Mouse (Mus musculus) lung, postnatal 0 days (tissue): ENCODE measurements around the gene Phactr1. TPM values are rescaled to one million over a fixed set of nuclear protein-coding genes. Genes with fewer than 3 reads are reported as not detected.

Experiments used
- ATAC-seq: fragments of 200-750 bp; cut with Nextera tagmentation; 2 replicates; pipeline ENCODE4 v1.8.0; 2017; ENCODE audit warnings: moderate library complexity
- DNase-seq: peaks from one replicate; pipeline ENCODE4 v3.0.0-alpha.2; 2016; ENCODE audit warnings: low spot score
- H3K27ac ChIP-seq: fragments of 300-500 bp; sonication (generic); 2 replicates; pipeline ENCODE4 v1.5.1; 2014; ENCODE audit warnings: antibody characterized with exemption, mild to moderate bottlenecking, low read length, mixed read lengths
- H3K27me3 ChIP-seq: fragments of 300-500 bp; sonication (generic); replicated peaks from 2 replicates; pipeline ENCODE4 v1.6.1; 2014; ENCODE audit warnings: low read length, mixed read lengths; ENCODE audit not compliant: insufficient read depth
- H3K36me3 ChIP-seq: fragments of 300-500 bp; sonication (generic); 2 replicates; pipeline ENCODE4 v1.6.1; 2014; ENCODE audit warnings: low read length, mixed read lengths; ENCODE audit not compliant: insufficient read depth
- H3K4me1 ChIP-seq: fragments of 300-500 bp; sonication (generic); 2 replicates; pipeline ENCODE4 v1.6.1; 2014; ENCODE audit warnings: antibody characterized with exemption, low read depth, low read length, mixed read lengths; ENCODE audit not compliant: insufficient read depth
- H3K4me2 ChIP-seq: fragments of 300-500 bp; sonication (generic); replicated peaks from 2 replicates; pipeline ENCODE4 v1.6.1; 2014; ENCODE audit warnings: low read depth, mild to moderate bottlenecking, low read length, moderate library complexity, mixed read lengths
- H3K4me3 ChIP-seq: fragments of 300-500 bp; sonication (generic); 2 replicates; pipeline ENCODE4 v1.5.1; 2014; ENCODE audit warnings: low read depth, low read length
- H3K9ac ChIP-seq: fragments of 300-500 bp; sonication (generic); replicated peaks from 2 replicates; pipeline ENCODE4 v1.6.1; 2014; ENCODE audit warnings: low read depth, mild to moderate bottlenecking
- H3K9me3 ChIP-seq: fragments of 300-500 bp; sonication (generic); 2 replicates; pipeline ENCODE4 v1.6.1; 2016; ENCODE audit warnings: low read length, mixed read lengths
- CTCF ChIP-seq: IDR thresholded peaks from 2 replicates; pipeline ENCODE4 v1.5.1; 2016; ENCODE audit warnings: antibody characterized with exemption, mild to moderate bottlenecking
- EP300 ChIP-seq: IDR thresholded peaks from 2 replicates; pipeline ENCODE4 v1.6.1; 2016; ENCODE audit warnings: antibody characterized with exemption, mild to moderate bottlenecking, control low read depth
- WGBS: fragments of 180-500 bp; shearing (Covaris S2); extraction: QIAGEN DNeasy Blood & Tissue Kit; methylation state at CpG from one replicate; pipeline ENCODE4 v1.1.7; 2014; 5-methylcytosine and 5-hydroxymethylcytosine counted together
- polyA plus RNA-seq: library from polyadenylated mRNA; unstranded; fragments of >200 nt; fragmentation: Nextera tagmentation; extraction: Ambion mirVana; gene quantifications from 2 replicates; pipeline ENCODE4 v1.2.1, GENCODE M21; 2015

Phactr1 gene
- polyA plus RNA-seq, 1 experiment from 2014 or later: 31.4 TPM

GRCm38 (mm10) chr13:43131741-43132191, 451.3 kb downstream of the Phactr1 start:
- no peak for TF ChIP-seq CTCF
- no peak; the same call in 1 of the 2 replicates for TF ChIP-seq EP300
- DNase-seq: peak; percentile 80
- Histone ChIP-seq H3K36me3 (no peaks in the 10 kb centered on the region), H3K4me3 (no peak overlapping the region), H3K9ac (no peak overlapping the region), H3K9me3 (no peaks in the 10 kb centered on the region), H3K27me3 (no peaks in the 10 kb centered on the region), H3K27ac (peak overlapping the region; percentile 80), H3K4me1 (no peaks in the 10 kb centered on the region; the same call in 1 of the 2 replicates), H3K4me2 (no peak overlapping the region)
- peak; percentile 78 for ATAC-seq
- WGBS: 37% methylated on average over 10 of the region's 10 CpGs

GRCm38 (mm10) chr13:43132859-43133258, 452.4 kb downstream of the Phactr1 start:
- Histone ChIP-seq H3K9ac (no peak overlapping the region), H3K9me3 (no peaks in the 10 kb centered on the region), H3K4me3 (no peak overlapping the region), H3K36me3 (no peaks in the 10 kb centered on the region), H3K4me1 (no peaks in the 10 kb centered on the region; the same call in 1 of the 2 replicates), H3K27ac (no peak overlapping the region), H3K4me2 (no peak overlapping the region), H3K27me3 (no peaks in the 10 kb centered on the region)
- TF ChIP-seq CTCF (no peak), EP300 (no peak)
- DNase-seq (peak; percentile 34), ATAC-seq (no peak)
- 53% methylated on average over 9 of the region's 9 CpGs for WGBS

GRCm38 (mm10) chr13:43133400-43133799, 453.0 kb downstream of the Phactr1 start:
- Histone ChIP-seq H3K27me3 (no peaks in the 10 kb centered on the region), H3K9ac (no peak overlapping the region), H3K36me3 (no peaks in the 10 kb centered on the region), H3K4me2 (no peak overlapping the region), H3K4me3 (no peak overlapping the region), H3K27ac (no peak overlapping the region), H3K9me3 (no peaks in the 10 kb centered on the region), H3K4me1 (no peaks in the 10 kb centered on the region; the same call in 1 of the 2 replicates)
- WGBS: 71% methylated on average over 7 of the region's 7 CpGs
- TF ChIP-seq CTCF (no peak), EP300 (no peak)
- DNase-seq (no peak), ATAC-seq (no peak)

- DNase-seq (peak; percentile 12), ATAC-seq (no peak)
- Histone ChIP-seq H3K9me3 (no peaks in the 10 kb centered on the region), H3K27me3 (no peaks in the 10 kb centered on the region), H3K27ac (no peak overlapping the region), H3K4me1 (no peaks in the 10 kb centered on the region; the same call in 1 of the 2 replicates), H3K9ac (no peak overlapping the region), H3K4me3 (no peak overlapping the region), H3K4me2 (no peak overlapping the region), H3K36me3 (no peaks in the 10 kb centered on the region)
- 15% methylated on average over 4 of the region's 4 CpGs for WGBS
- no peak for TF ChIP-seq CTCF
- no peak for TF ChIP-seq EP300
Measured at GRCm38 (mm10) chr13:43134468-43134867, 454.0 kb downstream of the Phactr1 start.

GRCm38 (mm10) chr13:43144720-43145418, 464.4 kb downstream of the Phactr1 start:
- no peak for TF ChIP-seq EP300
- TF ChIP-seq CTCF: no peak
- no peak overlapping the region for H3K9ac ChIP-seq
- no peaks in the 10 kb centered on the region for H3K9me3 ChIP-seq
- H3K36me3 ChIP-seq: no peaks in the 10 kb centered on the region
- WGBS: 61% methylated on average over 7 of the region's 7 CpGs
- H3K4me3 ChIP-seq: no peak overlapping the region
- DNase-seq (no peak), ATAC-seq (no peak)
- H3K4me1 ChIP-seq: no peaks in the 10 kb centered on the region
- H3K27me3 ChIP-seq: no peaks in the 10 kb centered on the region
- H3K4me2 ChIP-seq: no peak overlapping the region
- no peak overlapping the region for H3K27ac ChIP-seq

- TF ChIP-seq EP300 (no peak), CTCF (no peak)
- no peak overlapping the region for H3K4me3 ChIP-seq
- H3K4me1 ChIP-seq: no peaks in the 10 kb centered on the region
- no peaks in the 10 kb centered on the region for H3K36me3 ChIP-seq
- H3K9ac ChIP-seq: no peak overlapping the region
- DNase-seq (no peak), ATAC-seq (no peak)
- H3K27me3 ChIP-seq: no peaks in the 10 kb centered on the region
- no peak overlapping the region for H3K27ac ChIP-seq
- H3K4me2 ChIP-seq: no peak overlapping the region
- H3K9me3 ChIP-seq: no peaks in the 10 kb centered on the region
- 73% methylated on average over 8 of the region's 8 CpGs for WGBS
Measured at GRCm38 (mm10) chr13:43146515-43147258, 466.3 kb downstream of the Phactr1 start.
